Mouse (Mus musculus): ENCODE measurements around the gene Ctf1.

The Ctf1 gene

DNA sequence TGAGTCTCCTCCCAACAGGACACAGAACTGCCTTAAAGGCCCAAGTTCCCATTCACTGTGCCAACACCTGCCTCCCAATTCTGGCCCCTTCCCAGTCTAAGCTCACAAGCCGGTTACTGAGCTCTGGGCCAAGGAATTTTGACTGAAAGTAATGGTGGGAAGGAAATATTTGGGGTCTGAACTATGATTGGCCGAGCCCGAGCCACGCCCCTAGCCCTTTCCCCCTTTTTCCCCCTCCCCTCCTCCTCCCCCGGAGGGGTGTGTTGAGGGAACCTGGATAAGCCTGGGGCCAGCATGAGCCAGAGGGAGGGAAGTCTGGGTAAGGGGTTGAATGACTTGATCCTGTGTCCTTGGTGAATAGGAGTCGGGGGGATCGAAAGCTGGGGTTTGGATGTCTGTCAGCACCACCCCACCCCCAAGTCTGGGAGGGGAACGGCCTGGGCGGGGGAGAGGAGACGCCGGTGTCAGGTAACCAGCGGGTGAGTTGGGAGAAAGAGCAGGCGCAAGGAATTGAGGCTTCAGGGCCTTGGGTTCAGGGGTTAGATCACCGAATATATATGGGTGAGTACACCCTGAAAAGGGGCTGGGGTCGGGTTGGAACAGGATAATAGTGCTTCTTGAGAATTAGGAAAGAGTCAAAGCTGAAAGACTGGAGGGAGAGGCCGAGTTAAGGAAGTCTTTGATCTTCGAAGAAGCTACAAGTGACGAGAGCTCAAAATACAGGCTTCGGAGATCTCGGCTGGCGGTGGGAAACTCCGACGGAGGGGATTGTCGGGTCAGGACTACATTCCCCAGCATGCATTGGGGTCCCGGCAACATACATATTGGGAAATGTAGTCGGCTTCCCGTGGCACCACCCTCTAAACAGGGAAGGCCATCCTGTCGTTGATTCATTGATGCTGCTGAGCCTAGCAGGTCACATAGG, at the start of gene Ctf1:
Gene Ctf1 (plus strand): TSS at position 276 of the 925 bp plus-strand sequence.
- DNase-seq, result peak; percentile 74

DNA sequence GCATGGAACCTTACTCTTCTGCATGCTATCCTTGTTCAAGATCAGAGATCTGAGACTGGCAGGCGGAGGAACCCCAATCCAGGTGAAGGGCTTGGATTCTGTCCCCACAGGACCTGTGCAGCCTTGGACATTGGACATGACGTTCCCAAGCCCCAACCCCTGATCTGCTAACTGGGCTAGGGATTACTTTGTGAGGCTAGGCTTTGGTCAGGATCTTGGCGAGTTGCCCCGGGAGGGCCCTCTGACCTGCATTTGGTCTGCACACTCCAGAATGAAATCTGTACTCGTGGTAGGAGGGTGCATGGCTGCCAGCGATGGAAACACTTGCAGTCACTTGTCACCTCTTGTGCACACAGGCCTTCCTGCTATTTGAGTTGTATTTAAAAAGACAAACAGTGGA, 49.6 kb upstream of the Ctf1 start:
- no peak for DNase-seq

DNA sequence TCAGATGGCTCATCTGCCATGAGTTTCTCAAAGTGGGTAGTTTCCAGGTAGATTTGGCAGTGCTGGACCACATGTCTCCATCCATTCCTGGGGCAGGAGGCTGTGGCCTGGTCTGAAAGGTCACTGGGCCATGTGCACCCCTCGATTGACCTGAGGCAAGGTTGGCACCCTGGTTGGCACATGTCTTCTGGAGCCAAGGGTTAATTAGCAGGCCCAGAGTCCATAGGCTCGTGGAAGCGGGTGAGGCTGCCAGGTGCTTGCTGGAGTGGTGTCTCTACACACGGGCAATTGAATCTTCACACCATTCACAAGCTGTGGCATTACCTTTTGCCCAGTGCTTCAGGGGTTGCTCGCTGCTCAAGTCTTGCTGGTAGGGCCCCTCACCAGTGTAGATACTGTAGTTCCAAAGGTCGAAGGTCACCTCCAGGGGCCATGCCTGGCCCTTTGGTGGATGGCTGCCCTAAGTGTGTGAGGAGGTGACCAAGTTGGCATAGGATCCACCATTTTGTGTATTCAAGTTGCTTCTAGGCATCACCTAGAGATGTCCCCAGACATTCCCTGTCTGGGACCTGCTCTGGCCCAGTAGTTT, 46.4 kb upstream of the Ctf1 start:
- no peak for DNase-seq

DNA sequence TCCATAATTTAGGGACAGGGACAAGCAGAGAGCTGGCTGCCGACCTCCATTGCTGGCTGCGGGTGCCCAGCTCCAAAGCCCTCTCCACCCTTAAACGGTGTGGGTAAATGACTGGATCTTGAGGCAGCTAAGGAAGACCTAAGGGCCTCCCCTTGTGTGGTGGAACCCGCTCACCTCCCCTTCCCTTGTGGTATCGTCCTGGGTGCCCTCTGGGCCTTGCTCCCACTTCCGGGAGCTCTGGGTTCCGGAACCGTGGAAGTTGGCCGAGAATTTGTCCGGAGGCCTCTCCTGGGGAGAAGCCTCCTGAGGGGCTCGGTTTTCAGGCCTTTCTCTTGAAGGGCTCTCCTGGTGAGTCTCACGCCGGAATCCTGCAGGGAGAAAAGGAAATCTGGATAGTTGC, 45.9 kb upstream of the Ctf1 start:
- DNase-seq, result no peak

DNA sequence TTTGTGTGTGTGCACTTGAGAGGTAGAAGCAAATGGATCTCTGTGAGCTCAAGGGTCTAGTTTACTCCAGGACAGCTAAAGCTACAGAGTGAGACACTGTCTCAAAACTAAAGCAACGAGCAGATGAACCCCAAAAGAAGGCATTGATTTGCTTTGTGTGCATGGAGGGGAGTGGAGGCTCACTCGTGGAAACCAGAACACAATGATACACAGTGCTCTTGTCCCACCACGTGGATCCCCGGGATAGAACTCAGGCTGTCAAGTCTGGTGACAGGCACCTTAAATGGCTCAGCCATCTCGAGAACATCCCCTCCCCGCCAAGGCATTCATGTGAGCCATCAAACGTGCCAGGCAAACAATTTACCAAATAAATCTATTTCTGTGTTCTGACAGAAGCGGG, 45.4 kb upstream of the Ctf1 start:
- DNase-seq, result no peak

DNA sequence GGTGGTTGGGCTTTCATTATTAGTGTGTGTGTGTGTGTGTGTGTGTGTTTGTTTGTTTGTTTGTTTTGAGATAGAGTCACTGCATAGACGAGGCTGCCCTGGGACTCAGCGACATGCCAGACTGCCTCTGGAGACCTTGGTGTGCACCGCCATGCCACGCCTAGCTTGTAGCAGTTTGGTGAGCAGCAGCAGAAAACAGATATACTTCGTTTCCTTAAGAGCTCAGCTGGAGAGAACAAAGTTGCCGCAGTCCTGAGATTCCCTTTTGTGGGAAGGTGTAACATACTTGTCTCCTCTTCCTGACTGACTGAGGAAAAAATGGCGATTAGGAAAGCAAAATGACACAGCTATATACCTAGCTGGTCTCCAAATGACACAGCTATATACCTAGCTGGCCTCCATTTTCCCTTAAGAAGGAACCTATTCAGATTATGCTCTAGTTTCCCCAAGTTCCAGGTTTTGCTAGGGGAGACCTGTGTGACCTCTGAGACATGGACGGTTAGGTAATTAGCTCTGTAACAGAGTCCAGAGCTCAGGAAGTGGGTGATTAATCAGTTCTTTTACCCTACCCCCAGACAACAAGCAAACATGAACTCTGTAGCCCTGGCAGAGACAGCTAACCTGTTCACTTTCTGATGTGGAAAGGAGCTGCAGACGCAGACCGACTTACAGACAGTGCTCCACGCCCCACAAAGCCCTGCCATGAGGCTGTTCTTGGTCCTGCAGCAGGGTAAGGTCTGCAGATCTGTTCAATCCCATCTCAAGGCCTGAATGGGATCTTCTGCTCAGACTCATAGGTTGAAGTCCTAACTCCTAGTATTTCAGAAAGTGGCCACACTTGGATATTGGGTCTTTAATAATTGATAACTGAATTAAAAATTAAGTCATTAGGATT, 40.4 kb upstream of the Ctf1 start:
- no peak for DNase-seq

- DNase-seq, result no peak
Measured at GRCm38 (mm10) chr7:127672776-127673175, 39.8 kb upstream of the Ctf1 start.

DNA sequence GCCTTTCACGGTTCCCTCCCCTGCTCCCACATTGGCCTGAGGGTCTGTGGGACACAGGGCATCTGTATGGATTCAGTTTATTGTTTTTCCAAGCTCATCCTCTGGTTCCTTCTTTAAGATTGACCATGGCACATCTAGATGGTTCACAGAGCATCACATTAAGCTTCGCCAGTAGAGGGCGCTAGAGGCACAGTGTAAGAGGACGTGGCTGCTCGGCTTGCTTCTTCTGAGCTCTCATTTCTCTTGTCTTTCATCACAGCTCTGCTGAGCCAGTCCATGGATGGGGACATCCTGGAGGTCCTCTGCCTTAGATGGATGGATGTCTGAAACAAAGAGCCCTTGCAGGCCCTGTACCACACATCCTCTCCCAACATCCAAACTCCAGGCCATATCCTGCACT, 37.6 kb upstream of the Ctf1 start:
- DNase-seq, result peak; percentile 81

DNA sequence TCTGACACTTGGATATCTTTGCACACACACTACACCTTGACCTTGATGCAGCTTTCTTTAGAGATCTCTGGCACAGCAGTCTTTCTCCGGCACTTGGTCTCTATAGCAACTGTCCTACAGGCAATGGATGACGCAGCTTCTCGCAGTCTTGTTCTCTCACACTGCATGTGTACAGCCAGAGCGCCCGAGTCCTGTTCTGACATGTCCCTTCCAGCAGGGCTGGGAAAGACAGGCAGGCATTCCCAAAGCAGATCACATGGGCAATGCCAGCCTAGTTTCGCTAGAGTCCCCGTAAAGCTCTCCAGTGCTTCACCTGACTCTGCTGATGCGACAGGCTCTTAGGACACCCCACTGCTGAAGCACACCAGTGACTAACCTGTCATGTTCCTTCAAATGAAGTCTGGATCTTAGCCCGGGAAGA, 37.1 kb upstream of the Ctf1 start:
- no peak for DNase-seq

- peak; percentile 74 for DNase-seq
Measured at GRCm38 (mm10) chr7:127677077-127677476, 35.5 kb upstream of the Ctf1 start.

GRCm38 (mm10) chr7:127677609-127678008, 34.9 kb upstream of the Ctf1 start:
- DNase-seq, result no peak

- DNase-seq, result no peak
Measured at GRCm38 (mm10) chr7:127678811-127679210, 33.7 kb upstream of the Ctf1 start.

DNA sequence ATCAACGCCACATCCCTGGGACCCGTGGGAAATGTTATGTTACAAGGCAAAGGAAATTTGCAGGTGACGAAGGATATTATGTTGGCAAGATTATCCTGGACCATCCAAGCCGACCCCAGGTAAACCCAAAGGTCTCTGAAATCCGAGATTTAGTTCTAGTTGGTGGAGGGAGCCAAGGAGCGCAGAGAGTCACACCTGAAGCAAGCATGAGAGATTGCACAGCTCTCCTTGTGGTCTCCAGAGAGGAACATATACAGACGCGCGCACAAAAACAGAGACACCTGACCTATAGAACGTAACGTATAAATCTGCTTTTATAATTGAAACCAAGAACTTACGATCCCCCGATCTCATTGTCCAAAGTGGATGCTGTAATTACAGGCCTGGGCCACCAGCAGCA, 32.0 kb upstream of the Ctf1 start:
- no peak for DNase-seq

DNA sequence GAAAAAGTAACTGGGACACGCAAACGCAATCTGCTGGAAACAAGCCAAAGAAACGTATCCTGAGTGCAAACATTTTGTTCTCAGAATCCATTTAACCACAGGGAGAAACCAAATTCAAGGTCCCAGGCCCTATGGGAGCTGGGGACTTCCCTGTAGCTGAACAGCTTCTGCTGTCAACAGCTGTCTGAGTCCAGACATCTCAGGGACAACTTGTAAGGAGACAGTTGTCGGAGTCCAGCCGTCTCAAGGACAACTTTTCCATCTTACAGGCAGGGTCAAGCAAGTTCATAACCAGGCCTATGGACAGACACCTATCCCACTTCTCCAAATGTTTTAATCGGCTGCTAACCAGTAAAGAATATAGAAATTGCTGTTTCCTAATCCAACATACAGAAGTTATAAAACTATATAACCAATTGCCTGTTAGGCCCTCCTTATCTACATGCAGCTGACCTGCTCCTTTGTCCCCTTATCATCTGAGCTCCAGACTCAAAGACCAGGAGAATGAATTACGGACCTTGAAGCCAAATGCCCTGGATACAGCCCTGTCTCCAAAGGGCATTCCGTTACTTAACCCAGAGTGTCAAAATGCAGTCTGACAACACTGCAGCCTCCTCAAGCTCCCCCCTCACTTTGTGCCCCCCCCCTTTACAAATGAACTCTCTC, 30.5 kb upstream of the Ctf1 start:
- no peak for DNase-seq

- no peak for DNase-seq
Measured at GRCm38 (mm10) chr7:127685304-127686018, 27.1 kb upstream of the Ctf1 start.

DNA sequence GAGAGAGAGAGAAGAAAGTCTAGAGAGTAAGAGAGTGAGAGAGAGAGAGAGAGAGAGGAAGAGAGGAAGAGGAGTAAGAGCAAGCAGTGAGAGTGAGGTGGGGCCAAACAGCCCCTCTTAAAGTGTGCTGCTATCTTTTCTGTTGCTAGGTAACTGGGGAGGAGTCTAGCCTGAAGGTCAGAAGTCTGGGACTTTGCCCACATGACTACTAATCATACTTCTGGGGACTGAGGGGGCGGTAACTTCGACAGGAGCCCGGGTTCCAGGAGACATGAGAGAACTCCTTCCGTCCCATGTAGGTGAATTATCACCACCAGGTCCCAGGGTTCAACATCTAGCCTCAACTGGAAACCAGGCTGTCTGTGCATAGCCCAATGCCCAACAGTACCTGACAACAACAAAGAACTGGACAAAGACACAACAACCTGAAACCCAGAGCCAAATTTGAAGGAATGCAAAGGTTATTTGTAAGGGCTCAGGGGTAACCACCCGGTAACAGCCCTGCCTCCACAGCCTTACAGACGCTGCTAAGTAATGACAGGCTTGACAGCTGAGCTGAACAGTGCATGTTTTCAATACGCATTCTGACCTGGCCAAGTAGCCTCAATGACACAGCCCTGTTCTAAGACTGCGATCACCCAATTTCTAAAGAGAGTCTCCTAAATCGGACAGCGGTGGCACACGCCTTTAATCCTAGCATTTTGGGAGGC, 25.6 kb upstream of the Ctf1 start:
- DNase-seq, result no peak

GRCm38 (mm10) chr7:127688935-127689334, 23.6 kb upstream of the Ctf1 start:
- DNase-seq, result no peak

- DNase-seq, result no peak
Measured at GRCm38 (mm10) chr7:127689626-127690280, 22.8 kb upstream of the Ctf1 start.

DNA sequence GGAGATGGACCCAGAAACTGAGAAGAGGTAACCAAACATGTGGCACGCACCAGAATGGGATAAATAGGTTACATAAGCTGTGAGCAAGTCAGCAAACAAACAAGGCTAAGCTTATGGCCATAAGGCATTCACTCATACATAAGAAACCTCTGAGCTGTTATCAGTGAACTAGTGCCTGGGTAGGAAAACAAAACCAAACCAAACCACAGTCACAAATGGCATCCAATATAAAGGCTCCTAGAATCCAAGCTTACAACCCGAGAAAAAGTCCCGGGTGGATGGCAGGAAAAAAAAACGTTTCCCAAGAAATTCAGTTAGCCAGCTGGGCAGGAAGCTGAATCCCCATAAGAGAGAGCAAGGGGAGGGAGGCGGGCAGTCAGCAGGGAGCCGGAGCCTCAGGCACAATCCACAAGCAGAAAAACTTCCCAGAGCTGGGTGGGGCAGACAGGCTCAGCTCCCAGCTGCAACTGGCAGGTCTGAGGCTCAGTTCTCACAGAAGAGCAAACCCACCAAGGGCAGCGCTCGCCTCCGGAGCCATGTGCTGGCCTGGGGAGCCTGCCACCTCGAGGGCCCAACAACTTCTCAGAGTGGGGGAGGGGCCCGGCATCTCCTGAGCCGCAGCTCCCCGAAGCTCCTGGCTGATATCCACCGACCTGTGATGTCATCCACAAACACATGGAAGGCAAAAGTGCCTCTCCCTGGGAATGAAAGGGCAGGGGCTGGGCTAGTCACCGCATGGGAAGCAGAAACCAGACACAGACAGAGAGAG, 21.1 kb upstream of the Ctf1 start:
- no peak for DNase-seq

- no peak for DNase-seq
Measured at GRCm38 (mm10) chr7:127693290-127693689, 19.2 kb upstream of the Ctf1 start.
